Mouse (Mus musculus) forebrain, embryonic 16.5 days (tissue): ENCODE results near the gene Rtn4r. TPM values are rescaled to one million over a fixed set of nuclear protein-coding genes. Genes with fewer than 3 reads are reported as not detected.
"Not testable (repeated sequence)": the region's sequence is repeated elsewhere in the genome, so short reads cannot be mapped to it uniquely, and the experiment has no call there.

Source experiments
- ATAC-seq: fragments of 200-750 bp; cut with Nextera tagmentation; 2 replicates; pipeline ENCODE4 v1.8.0; 2017; ENCODE audit warnings: mild to moderate bottlenecking, moderate library complexity
- H3K27ac ChIP-seq: fragments of 300-500 bp; sonication (generic); 2 replicates; pipeline ENCODE4 v1.5.1; 2014; ENCODE audit warnings: low read length, control low read depth
- H3K27me3 ChIP-seq: fragments of 300-500 bp; sonication (generic); replicated peaks from 2 replicates; pipeline ENCODE4 v1.6.1; 2014; ENCODE audit warnings: low read length; ENCODE audit not compliant: control insufficient read depth, insufficient read depth
- H3K36me3 ChIP-seq: fragments of 300-500 bp; sonication (generic); 2 replicates; pipeline ENCODE4 v1.6.1; 2014; ENCODE audit not compliant: control insufficient read depth, insufficient read depth
- H3K4me1 ChIP-seq: fragments of 300-500 bp; sonication (generic); replicated peaks from 2 replicates; pipeline ENCODE4 v1.6.1; 2014; ENCODE audit warnings: low read length; ENCODE audit not compliant: control insufficient read depth, insufficient read depth
- H3K4me2 ChIP-seq: fragments of 300-500 bp; sonication (generic); 2 replicates; pipeline ENCODE4 v1.6.1; 2014; ENCODE audit warnings: mild to moderate bottlenecking, low read length, control low read depth
- H3K4me3 ChIP-seq: fragments of 300-500 bp; sonication (generic); replicated peaks from 2 replicates; pipeline ENCODE4 v1.5.1; 2014; ENCODE audit warnings: mild to moderate bottlenecking, low read length, control low read depth
- H3K9ac ChIP-seq: fragments of 300-500 bp; sonication (generic); replicated peaks from 2 replicates; pipeline ENCODE4 v1.6.1; 2014; ENCODE audit warnings: low read depth, low read length, control low read depth
- H3K9me3 ChIP-seq: fragments of 300-500 bp; sonication (generic); 2 replicates; pipeline ENCODE4 v1.6.1; 2016; ENCODE audit warnings: low read length; ENCODE audit not compliant: control insufficient read depth
- WGBS: fragments of 180-500 bp; shearing (Covaris S2); extraction: QIAGEN DNeasy Blood & Tissue Kit; methylation state at CpG from one replicate; pipeline ENCODE4 v1.1.7; 2014; 5-methylcytosine and 5-hydroxymethylcytosine counted together
- microRNA-seq: library from miRNA; unstranded; fragments of <30 nt; microRNA quantifications from one replicate; pipeline ENCODE4, GENCODE M21; 2017
- polyA plus RNA-seq: library from polyadenylated mRNA; unstranded; fragments of >200 nt; fragmentation: Nextera tagmentation; extraction: Ambion mirVana; gene quantifications from 2 replicates; pipeline ENCODE4 v1.2.1, GENCODE M21; 2015

The Rtn4r gene
- polyA plus RNA-seq, 1 experiment from 2014 or later, result 24.4 TPM

DNA sequence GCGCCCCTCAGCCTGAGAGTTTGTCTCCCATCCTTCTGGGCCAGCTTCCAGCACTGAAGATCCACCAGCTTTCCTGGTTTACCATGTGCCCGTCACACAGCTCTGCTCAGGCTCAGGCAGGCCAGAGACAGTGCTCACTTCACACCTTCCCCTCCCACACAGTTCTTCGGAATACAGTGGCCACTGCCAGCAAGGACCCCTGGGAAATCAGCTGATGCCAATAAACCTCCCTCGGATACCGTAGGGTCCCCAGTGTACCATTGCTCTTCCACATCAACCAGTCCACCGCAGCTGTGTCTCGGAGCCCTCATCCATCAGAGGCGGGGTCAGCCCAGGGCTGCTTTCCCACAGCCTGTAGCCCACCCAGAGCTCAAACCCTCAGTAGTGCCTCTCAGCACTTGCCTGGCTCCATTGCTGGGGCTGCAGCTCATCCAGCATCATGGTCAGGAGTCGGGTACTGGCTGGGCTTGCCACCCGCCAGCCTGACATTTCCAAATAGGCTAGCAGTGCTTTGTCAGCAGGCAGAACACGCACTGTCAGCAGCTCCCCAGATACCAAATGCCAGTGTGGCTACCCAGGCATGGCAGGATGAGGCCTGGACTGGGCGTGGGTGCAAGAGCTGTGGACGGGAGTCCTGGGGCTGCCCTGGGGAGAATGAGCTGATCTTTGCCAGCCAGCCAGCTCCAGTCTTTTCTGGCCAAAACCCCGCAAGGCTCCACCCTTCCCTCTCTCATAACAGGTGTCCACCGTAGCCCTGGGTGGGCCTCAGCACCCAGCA, 67.0 kb downstream of the Rtn4r start:
- Histone ChIP-seq H3K9me3 (no peaks in the 10 kb centered on the region), H3K4me1 (peaks cover 31% of the 10 kb centered on the region), H3K4me2 (no peak overlapping the region), H3K36me3 (no peaks in the 10 kb centered on the region), H3K9ac (peak overlapping the region; percentile 24; the same call in 1 of the 2 replicates), H3K4me3 (no peak overlapping the region), H3K27ac (peak overlapping the region; percentile 16), H3K27me3 (no peaks in the 10 kb centered on the region)
- peak; percentile 31 for ATAC-seq
- WGBS, result 62% methylated on average over 15 of the region's 15 CpGs

DNA sequence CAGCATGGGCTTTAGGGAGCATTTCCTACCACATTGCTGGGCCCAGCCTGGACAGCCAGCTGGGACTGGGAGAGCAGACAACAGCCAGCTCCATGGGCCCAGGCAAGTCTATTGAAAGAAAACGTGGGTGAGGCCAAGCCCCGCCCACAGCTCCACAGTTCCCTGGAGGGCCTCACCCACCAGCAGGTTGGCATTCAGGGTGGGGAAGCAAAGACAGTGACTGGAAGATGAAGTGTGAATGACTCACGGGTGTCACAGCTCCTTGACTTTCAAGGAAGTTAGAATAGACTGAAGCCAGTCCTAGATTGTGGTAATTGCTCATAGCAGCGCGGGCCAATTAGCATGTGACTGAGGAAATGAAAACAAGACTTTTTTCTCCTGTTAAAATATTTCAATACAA, 67.6 kb downstream of the Rtn4r start:
- H3K4me2 ChIP-seq, result no peak overlapping the region
- H3K27me3 ChIP-seq, result no peaks in the 10 kb centered on the region
- H3K4me3 ChIP-seq, result no peak overlapping the region
- H3K4me1 ChIP-seq, result peaks cover 31% of the 10 kb centered on the region
- no peaks in the 10 kb centered on the region for H3K36me3 ChIP-seq
- no peaks in the 10 kb centered on the region for H3K9me3 ChIP-seq
- H3K9ac ChIP-seq, result no peak overlapping the region
- ATAC-seq, result peak; percentile 58
- peak overlapping the region; percentile 16; the same call in 1 of the 2 replicates for H3K27ac ChIP-seq
- 35% methylated on average over 5 of the region's 5 CpGs for WGBS

DNA sequence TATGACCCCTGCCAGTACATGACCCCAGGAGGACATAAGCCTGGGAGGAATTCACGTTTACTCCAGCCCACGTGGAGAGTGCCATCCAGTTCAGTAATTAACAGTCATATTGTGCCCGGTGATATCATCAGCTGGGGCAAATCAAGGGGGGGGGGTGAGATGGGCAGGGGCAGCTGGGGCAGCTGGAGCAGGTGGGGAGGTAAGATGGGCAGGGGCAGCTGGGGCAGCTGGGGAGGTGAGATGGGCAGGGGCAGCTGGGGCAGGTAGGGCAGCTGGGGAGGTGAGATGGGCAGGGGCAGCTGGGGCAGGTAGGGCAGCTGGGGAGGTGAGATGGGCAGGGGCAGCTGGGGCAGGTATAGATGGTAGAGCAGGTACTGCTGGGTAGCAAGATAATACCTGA, 68.1 kb downstream of the Rtn4r start:
- not testable (repeated sequence) for H3K4me3 ChIP-seq, H3K9ac ChIP-seq, H3K27ac ChIP-seq, H3K27me3 ChIP-seq, ATAC-seq, H3K9me3 ChIP-seq, H3K36me3 ChIP-seq, H3K4me2 ChIP-seq
- WGBS, result 42% methylated on average over 3 of the region's 3 CpGs
- H3K4me1 ChIP-seq, result peaks cover 31% of the 10 kb centered on the region

DNA sequence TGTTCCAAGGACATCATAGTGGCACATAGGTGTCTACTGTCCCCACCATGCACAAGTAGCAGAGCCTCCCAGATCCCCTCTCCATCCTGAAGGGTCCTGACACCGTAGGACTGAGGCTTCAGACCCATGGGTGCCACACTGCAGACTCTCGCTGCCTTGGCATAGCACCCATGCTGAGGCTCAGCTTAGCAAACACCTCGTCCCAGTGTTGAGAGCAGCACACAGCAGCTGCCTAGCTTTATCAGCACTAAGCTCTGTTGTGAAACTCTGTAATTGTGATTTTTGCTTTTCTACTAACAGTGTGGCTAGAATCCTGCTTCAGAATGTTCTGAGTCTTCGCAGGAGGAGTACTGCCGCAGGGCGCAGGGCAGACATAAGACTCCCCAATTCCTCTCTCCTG, 70.4 kb downstream of the Rtn4r start:
- no peak overlapping the region for H3K27ac ChIP-seq
- H3K4me1 ChIP-seq, result peaks cover 31% of the 10 kb centered on the region
- no peaks in the 10 kb centered on the region for H3K9me3 ChIP-seq
- no peak for ATAC-seq
- no peak overlapping the region for H3K9ac ChIP-seq
- no peaks in the 10 kb centered on the region for H3K36me3 ChIP-seq
- H3K27me3 ChIP-seq, result no peaks in the 10 kb centered on the region
- no peak overlapping the region for H3K4me2 ChIP-seq
- WGBS, result 75% methylated on average over 6 of the region's 6 CpGs
- H3K4me3 ChIP-seq, result no peak overlapping the region

DNA sequence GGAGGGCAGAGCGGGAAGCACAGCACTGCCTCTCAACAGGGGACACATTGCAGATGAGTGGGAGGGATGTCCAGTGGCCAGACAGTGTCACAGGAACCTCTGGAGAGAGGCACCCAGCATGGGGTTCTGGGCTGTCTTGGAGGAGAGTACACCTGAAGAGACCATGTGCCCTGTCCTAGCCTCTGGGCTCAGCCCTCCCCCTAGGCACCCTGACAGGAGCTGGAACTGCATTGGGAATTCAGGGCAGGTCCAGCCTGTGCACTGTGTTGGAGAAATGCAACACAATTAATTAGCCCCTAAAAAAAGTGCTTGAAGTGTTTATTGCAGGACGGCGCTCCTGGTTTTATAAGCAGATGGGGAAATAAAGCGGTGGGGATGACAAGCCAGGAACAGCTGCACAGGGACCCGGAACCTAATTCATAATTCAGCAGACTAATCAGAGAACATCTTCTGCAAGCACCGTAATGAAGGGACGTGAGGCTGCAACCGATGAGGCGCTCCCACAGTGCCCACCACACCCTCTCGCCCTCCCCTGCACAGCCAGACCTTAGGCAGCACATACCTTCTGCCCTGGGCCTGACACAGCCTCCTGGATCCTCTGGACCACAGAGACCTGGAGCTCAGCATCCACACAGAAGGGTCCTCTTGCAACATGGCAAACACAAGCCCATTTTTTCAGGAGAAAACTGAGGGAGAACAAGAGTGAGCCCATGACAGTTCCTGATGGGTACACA, 71.1 kb downstream of the Rtn4r start:
- ATAC-seq, result no peak

DNA sequence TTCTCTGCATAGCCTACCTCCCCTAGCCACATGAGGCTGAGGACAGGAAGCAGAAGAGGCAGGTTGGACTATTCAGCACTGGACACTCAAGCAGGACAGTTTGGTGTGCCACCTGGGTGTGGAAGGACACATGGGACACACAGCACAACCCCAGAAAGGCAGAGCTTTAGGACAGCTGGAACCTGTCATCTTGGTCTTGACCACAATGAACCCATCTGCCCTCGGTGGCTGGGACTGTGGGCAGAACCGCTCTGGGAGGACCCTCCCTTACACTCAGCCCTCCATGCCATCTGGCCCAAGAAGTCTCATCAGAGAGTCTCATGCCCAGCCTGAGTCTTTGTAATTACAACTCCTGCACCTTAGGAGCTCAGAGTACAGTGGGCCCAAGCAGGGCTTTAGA, 72.6 kb downstream of the Rtn4r start:
- Histone ChIP-seq H3K36me3 (no peaks in the 10 kb centered on the region), H3K4me2 (no peak overlapping the region), H3K9ac (no peak overlapping the region), H3K4me1 (peaks cover 19% of the 10 kb centered on the region), H3K27me3 (no peaks in the 10 kb centered on the region), H3K27ac (no peak overlapping the region), H3K4me3 (no peak overlapping the region), H3K9me3 (no peaks in the 10 kb centered on the region)
- no peak for ATAC-seq
- 83% methylated on average over 2 of the region's 2 CpGs for WGBS

More for the DNA sequence above, 71.1 kb downstream of the Rtn4r start:
- H3K4me1 ChIP-seq, result peaks cover 31% of the 10 kb centered on the region
- H3K27ac ChIP-seq, result no peak overlapping the region; the same call in 1 of the 2 replicates
- H3K4me3 ChIP-seq, result no peak overlapping the region
- H3K4me2 ChIP-seq, result no peak overlapping the region
- WGBS, result 42% methylated on average over 10 of the region's 10 CpGs
- no peak overlapping the region for H3K9ac ChIP-seq
- no peaks in the 10 kb centered on the region for H3K27me3 ChIP-seq
- no peaks in the 10 kb centered on the region for H3K36me3 ChIP-seq
- no peaks in the 10 kb centered on the region for H3K9me3 ChIP-seq

DNA sequence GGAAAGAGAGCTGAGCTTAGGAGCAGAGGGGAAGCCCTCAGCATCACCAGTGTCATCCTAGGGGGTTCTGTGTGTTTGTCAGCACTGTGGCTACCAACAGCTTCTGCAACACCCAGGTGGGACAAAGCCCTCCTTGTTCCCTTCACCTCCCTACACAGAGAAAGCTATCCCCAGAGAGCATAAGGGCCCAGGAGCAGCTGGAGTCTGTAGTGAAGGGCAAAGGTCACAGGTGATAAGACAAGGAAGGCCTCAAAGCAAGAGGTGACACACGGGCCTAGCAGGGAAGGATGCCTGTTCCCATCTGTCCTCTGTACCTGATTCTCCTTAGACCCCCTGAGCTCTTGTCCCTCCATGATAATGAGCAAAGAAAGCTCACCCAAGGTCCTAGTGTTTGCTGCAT, 74.2 kb downstream of the Rtn4r start:
- no peak for ATAC-seq
- H3K36me3 ChIP-seq, result no peaks in the 10 kb centered on the region
- WGBS, result 48% methylated on average over 1 of the region's 1 CpGs
- no peak overlapping the region for H3K9ac ChIP-seq
- H3K9me3 ChIP-seq, result no peaks in the 10 kb centered on the region
- H3K4me2 ChIP-seq, result no peak overlapping the region
- H3K4me3 ChIP-seq, result no peak overlapping the region
- H3K4me1 ChIP-seq, result peaks cover 12% of the 10 kb centered on the region
- H3K27me3 ChIP-seq, result no peaks in the 10 kb centered on the region
- H3K27ac ChIP-seq, result no peak overlapping the region

Small RNAs within 50 kb of the gene (microRNA-seq; reads per million reads assigned to microRNA genes)
- not detected for gene Mir6366

Other genes starting within 250 kb of the Rtn4r start
- 0.63 and 1.1 TPM in 2 replicates for gene Gm20518, start 236.0 kb upstream of the Rtn4r start, polyA plus RNA-seq
- gene Tssk1, start 233.4 kb upstream of the Rtn4r start, polyA plus RNA-seq, result not detected in 2 replicates
- 108 and 110 TPM in 2 replicates for gene Dgcr2, start 229.1 kb upstream of the Rtn4r start, polyA plus RNA-seq
- 0.17 TPM in 1 of 2 replicates, not detected in the other for gene Tssk2, start 229.0 kb upstream of the Rtn4r start, polyA plus RNA-seq
- 57.2 and 60.8 TPM in 2 replicates for gene Ess2, start 216.3 kb upstream of the Rtn4r start, polyA plus RNA-seq
- 0.30 TPM in 1 of 2 replicates, not detected in the other for gene Gsc2, start 212.6 kb upstream of the Rtn4r start, polyA plus RNA-seq
- gene Slc25a1, start 199.4 kb upstream of the Rtn4r start, polyA plus RNA-seq, result 133 and 155 TPM in 2 replicates
- not detected in 2 replicates for gene Vpreb2, start 147.2 kb upstream of the Rtn4r start, polyA plus RNA-seq
- 145 and 156 TPM in 2 replicates for gene Dgcr6, start 74.8 kb upstream of the Rtn4r start, polyA plus RNA-seq
- gene Prodh, start 37.4 kb upstream of the Rtn4r start, polyA plus RNA-seq, result 4.1 and 4.2 TPM in 2 replicates
- 0.19 TPM in 1 of 2 replicates, not detected in the other for gene Ccdc188, start 90.2 kb downstream of the Rtn4r start, polyA plus RNA-seq
- 15.1 and 17.4 TPM in 2 replicates for gene Zdhhc8, start 107.5 kb downstream of the Rtn4r start, polyA plus RNA-seq
- 118 and 139 TPM in 2 replicates for gene Trmt2a, start 121.0 kb downstream of the Rtn4r start, polyA plus RNA-seq
- 370 and 388 TPM in 2 replicates for gene Ranbp1, start 121.1 kb downstream of the Rtn4r start, polyA plus RNA-seq
- 2.0 TPM in 1 of 2 replicates, not detected in the other for gene Gm49776, start 130.7 kb downstream of the Rtn4r start, polyA plus RNA-seq
- gene Dgcr8, start 161.6 kb downstream of the Rtn4r start, polyA plus RNA-seq, result 39.2 and 40.8 TPM in 2 replicates
- 74.9 and 86.8 TPM in 2 replicates for gene Tango2, start 220.5 kb downstream of the Rtn4r start, polyA plus RNA-seq
- 58.6 and 67.8 TPM in 2 replicates for gene Arvcf, start 220.5 kb downstream of the Rtn4r start, polyA plus RNA-seq